ENCODE assay signal across 8 mouse cellular contexts in the genomic region with DNA sequence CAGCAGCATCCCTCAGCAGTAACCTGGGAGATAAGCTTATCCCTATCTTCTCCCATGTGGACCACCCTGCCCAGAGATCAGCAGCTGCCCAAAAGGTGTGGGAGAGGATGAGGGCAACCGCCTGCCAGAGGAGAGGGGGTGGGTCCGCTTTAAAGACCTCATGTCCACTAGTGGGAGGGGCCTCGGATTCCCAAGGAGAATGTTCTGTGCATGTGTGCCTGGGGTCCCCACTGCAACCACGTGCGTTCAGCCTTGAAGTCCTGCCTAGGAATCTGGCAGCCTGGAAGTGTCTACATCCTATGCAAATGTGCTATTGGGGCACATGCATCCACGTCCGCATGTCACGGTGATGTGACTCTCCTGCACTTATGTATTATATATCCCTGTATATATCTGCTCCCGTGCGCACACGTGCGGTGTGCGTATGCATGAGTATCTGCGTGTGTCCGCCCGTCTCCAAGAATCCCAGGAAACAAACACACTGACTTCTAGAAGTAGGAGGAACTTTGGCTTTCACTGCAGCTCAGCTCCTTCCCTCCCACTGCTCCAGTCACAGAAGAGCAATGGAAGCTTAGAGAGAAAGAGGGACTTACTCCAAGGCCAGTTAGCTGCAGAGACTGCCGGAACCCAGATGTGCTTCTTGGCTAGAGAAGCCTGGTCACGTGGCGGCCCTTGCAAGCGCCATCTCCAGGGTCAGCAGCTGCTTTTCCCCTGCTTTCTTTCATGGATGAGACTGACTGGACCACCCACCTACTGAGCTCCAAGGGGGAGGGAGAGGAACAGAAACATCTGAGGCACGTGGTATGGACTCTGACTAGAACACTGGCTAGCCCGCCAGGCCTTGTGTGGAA. TPM values are rescaled to one million over a fixed set of nuclear protein-coding genes. Genes with fewer than 3 reads are reported as not detected.
DNase-seq lines count a peak whose midpoint lies in the region; ATAC-seq and TF ChIP-seq lines count a peak whose summit lies in the region.
"Had no signal": no experiment of that assay in that cellular context is flagged by ENCODE, and none has a peak within 500 bp of the region (broad histone marks: within the 10 kb centered on the region; RNA-seq: fewer than 3 reads in every experiment).

No protein-coding gene starts in this region.

- H3K4me3 ChIP-seq in forebrain, embryonic 10.5 days = no peak overlapping the region
- no peak overlapping the region for H3K4me3 ChIP-seq in heart, embryonic 16.5 days (ENCODE audit: low read length)

- peak overlapping the region; percentile 58 for H3K27ac ChIP-seq in forebrain, embryonic 10.5 days
- no peak overlapping the region for H3K27ac ChIP-seq in heart, embryonic 16.5 days (ENCODE audit: low read length)
- H3K27ac ChIP-seq: macrophage had no signal

- peaks cover 55% of the 10 kb centered on the region for H3K4me1 ChIP-seq in forebrain, embryonic 10.5 days
- H3K4me1 ChIP-seq in heart, embryonic 16.5 days (ENCODE audit: control insufficient read depth, insufficient read depth, low read length) = peaks cover 7% of the 10 kb centered on the region

- ATAC-seq in heart, embryonic 16.5 days (replicated peaks; ENCODE audit: extremely low read depth, insufficient read depth, low FRiP score) = peak; percentile 73

- no peaks in the 10 kb centered on the region for H3K36me3 ChIP-seq in forebrain, embryonic 10.5 days (replicated peaks)
- no peaks in the 10 kb centered on the region for H3K36me3 ChIP-seq in heart, embryonic 16.5 days (ENCODE audit: control insufficient read depth, insufficient read depth)

- WGBS in forebrain, embryonic 10.5 days = 71% methylated on average over 22 of the region's 22 CpGs
- 58% methylated on average over 22 of the region's 22 CpGs for WGBS in heart, embryonic 16.5 days

- TF ChIP-seq POLR2A in brain, embryonic 14.5 days (IDR thresholded peaks at IDR 0.05; ENCODE audit: borderline replicate concordance, extremely low read depth, insufficient read depth, insufficient read length, poor library complexity, severe bottlenecking) = no peak

- peak; percentile 88 for DNase-seq in brain, embryonic 14.5 days (ENCODE audit: low read depth)
- DNase-seq in forebrain, embryonic 10.5 days (ENCODE audit: extremely low spot score, low spot score) = peak; percentile 56
- peak; percentile 89 for DNase-seq in kidney, postnatal 10 days
- peak; percentile 66 to 91 for DNase-seq in lung, postnatal 4 days
- peak; percentile 89 for DNase-seq in skeletal muscle tissue, adult 2 months (ENCODE audit: low read depth, low spot score)
- no peak for DNase-seq in spleen, postnatal 10 days (ENCODE audit: low spot score in 2 of 2)

- no peaks in the 10 kb centered on the region for H3K9me3 ChIP-seq in forebrain, embryonic 10.5 days
- H3K9me3 ChIP-seq in heart, embryonic 16.5 days (replicated peaks; ENCODE audit: control insufficient read depth, low read length) = no peaks in the 10 kb centered on the region

- no peak for TF ChIP-seq CTCF in brain, embryonic 14.5 days (IDR thresholded peaks at IDR 0.05; ENCODE audit: borderline replicate concordance, extremely low read depth, insufficient read depth, insufficient read length)

- peaks cover 6% of the 10 kb centered on the region; the same call in 1 of the 2 replicates for H3K27me3 ChIP-seq in forebrain, embryonic 10.5 days (ENCODE audit: poor library complexity, severe bottlenecking)
- no peaks in the 10 kb centered on the region for H3K27me3 ChIP-seq in heart, embryonic 16.5 days (ENCODE audit: control insufficient read depth, insufficient read depth, low read length)

- no peak overlapping the region for H3K4me2 ChIP-seq in heart, embryonic 16.5 days (ENCODE audit: low read depth, low read length)

- H3K9ac ChIP-seq in heart, embryonic 16.5 days (ENCODE audit: low read length) = no peak overlapping the region

RNA-seq across cellular contexts. Expression of a gene that starts 39.1 kb away (rescaled TPM):
- polyA plus RNA-seq in brain, embryonic 14.5 days (2012; rRNA removed) = 43.3 and 69.2 TPM in 2 replicates
- polyA plus RNA-seq in forebrain, embryonic 10.5 days (2016; fragmentation: Nextera tagmentation; extraction: Ambion mirVana) = 5.5 TPM in 2 replicates
- polyA plus RNA-seq in heart, embryonic 16.5 days (2015; fragmentation: Nextera tagmentation; extraction: Ambion mirVana) = 2.8 TPM in 2 replicates
- polyA plus RNA-seq: macrophage had no signal

Comparison
In these comparisons a context has a peak if more than half of its experiments do, and no peak if none do; other contexts are left out.
1. DNase-seq: peak in brain, embryonic 14.5 days (single experiment), forebrain, embryonic 10.5 days (single experiment), kidney, postnatal 10 days (single experiment), lung, postnatal 4 days (2 of 2) and skeletal muscle tissue, adult 2 months (single experiment); none in spleen, postnatal 10 days (0 of 2).